Mouse (Mus musculus): Measurements from ENCODE around the gene Sgms2.

- TF ChIP-seq NRF1 (IDR thresholded peaks at IDR 0.05; ENCODE audit: insufficient read depth, low read depth, low read length, poor library complexity, severe bottlenecking): no peak
- no peak for TF ChIP-seq ZNF384 (IDR thresholded peaks at IDR 0.05; ENCODE audit: low read depth, low read length)
- TF ChIP-seq CTCF (IDR thresholded peaks at IDR 0.05 in 2 of 3, conservative IDR thresholded peaks at IDR 0.05 in 1 of 3; ENCODE audit: control insufficient read depth in 1 of 3, insufficient read depth in 1 of 3, low read depth in 2 of 3, low read length in 3 of 3, poor library complexity in 1 of 3, severe bottlenecking in 1 of 3): no peak
- TF ChIP-seq POLR2A (IDR thresholded peaks at IDR 0.05; ENCODE audit: control insufficient read depth in 1 of 2, insufficient read depth in 1 of 2, low read depth in 1 of 2, low read length in 2 of 2, poor library complexity in 1 of 2): no peak
- TF ChIP-seq MAX (IDR thresholded peaks at IDR 0.05; ENCODE audit: low read length): no peak
- no peak for TF ChIP-seq USF1 (IDR thresholded peaks at IDR 0.05; ENCODE audit: low read depth, low read length)
- TF ChIP-seq BHLHE40 (IDR thresholded peaks at IDR 0.05; ENCODE audit: borderline replicate concordance, low read depth, low read length): no peak
Observed at GRCm38 (mm10) chr3:131307811-131308210, 183.4 kb downstream of the Sgms2 start.
